Comparison of ENCODE assay signal across 11 mouse cellular contexts in genomic region chr16:8566115-8566711, GRCm38 (mm10). TPM values are rescaled to one million over a fixed set of nuclear protein-coding genes. Genes with fewer than 3 reads are reported as not detected.
DNase-seq lines count a peak whose midpoint lies in the region; ATAC-seq lines count a peak whose summit lies in the region.
"Had no signal": no experiment of that assay in that cellular context is flagged by ENCODE, and none has a peak within 500 bp of the region (broad histone marks: within the 10 kb centered on the region; RNA-seq: fewer than 3 reads in every experiment).

No protein-coding gene starts in this region.

- H3K36me3 ChIP-seq in hindbrain, embryonic 13.5 days: no peaks in the 10 kb centered on the region; the same call in 1 of the 2 replicates
- no peaks in the 10 kb centered on the region for H3K36me3 ChIP-seq in midbrain, embryonic 15.5 days (replicated peaks)
- H3K36me3 ChIP-seq: limb, embryonic 15.5 days had no signal

- H3K4me1 ChIP-seq in hindbrain, embryonic 13.5 days (replicated peaks): peaks cover 32% of the 10 kb centered on the region
- H3K4me1 ChIP-seq in midbrain, embryonic 15.5 days: peaks cover 20% of the 10 kb centered on the region

- H3K9me3 ChIP-seq in hindbrain, embryonic 13.5 days: no peaks in the 10 kb centered on the region
- H3K9me3 ChIP-seq in midbrain, embryonic 15.5 days: no peaks in the 10 kb centered on the region
- H3K9me3 ChIP-seq: limb, embryonic 15.5 days had no signal

- 2% methylated on average over 3 of the region's 3 CpGs for WGBS in hindbrain, embryonic 13.5 days
- 4% methylated on average over 3 of the region's 3 CpGs for WGBS in midbrain, embryonic 15.5 days

- no peak overlapping the region for H3K9ac ChIP-seq in hindbrain, embryonic 13.5 days
- H3K9ac ChIP-seq in midbrain, embryonic 15.5 days: no peak overlapping the region
- H3K9ac ChIP-seq: limb, embryonic 15.5 days had no signal

- no peaks in the 10 kb centered on the region for H3K27me3 ChIP-seq in hindbrain, embryonic 13.5 days
- H3K27me3 ChIP-seq in midbrain, embryonic 15.5 days (replicated peaks): no peaks in the 10 kb centered on the region
- H3K27me3 ChIP-seq: limb, embryonic 15.5 days had no signal

- peak; percentile 37 for DNase-seq in adrenal gland, adult 8-10 months
- DNase-seq in adrenal gland, postnatal 4 days (ENCODE audit: low spot score in 2 of 2): no peak
- peak; percentile 33 to 53 for DNase-seq in adrenal gland, postnatal 36 days
- DNase-seq in gastrocnemius, adult 18-20 months (ENCODE audit: low spot score): no peak
- DNase-seq in T-cell, adult 2 months (ENCODE audit: low spot score): no peak
- no peak for DNase-seq in heart, adult 8-10 months (ENCODE audit: low spot score)
- DNase-seq: gastrocnemius, postnatal 10 days; thymus, adult 18-20 months had no signal

- H3K27ac ChIP-seq in hindbrain, embryonic 13.5 days: peak overlapping the region; percentile 72
- peak overlapping the region; percentile 68 for H3K27ac ChIP-seq in midbrain, embryonic 15.5 days
- H3K27ac ChIP-seq: limb, embryonic 15.5 days had no signal

- H3K4me2 ChIP-seq in hindbrain, embryonic 13.5 days: no peak overlapping the region
- no peak overlapping the region for H3K4me2 ChIP-seq in midbrain, embryonic 15.5 days
- H3K4me2 ChIP-seq: limb, embryonic 15.5 days had no signal

- no peak overlapping the region for H3K4me3 ChIP-seq in hindbrain, embryonic 13.5 days
- H3K4me3 ChIP-seq in midbrain, embryonic 15.5 days: no peak overlapping the region
- H3K4me3 ChIP-seq: limb, embryonic 15.5 days had no signal

- peak; percentile 76 for ATAC-seq in hindbrain, embryonic 13.5 days (ENCODE audit: low FRiP score)
- peak; percentile 73 for ATAC-seq in midbrain, embryonic 15.5 days (replicated peaks)

RNA-seq across cellular contexts. Expression of gene Abat, which starts 53.0 kb away (rescaled TPM):
- total RNA-seq in adrenal gland, adult 8-10 months (2022): 100 to 1,000 TPM in 3 of 4 experiments, 10 to 100 TPM in 1; 88.1 to 157 (median 111) TPM
- 10 to 100 TPM; 41.8 TPM for total RNA-seq in adrenal gland, postnatal 4 days (2021)
- total RNA-seq in adrenal gland, postnatal 36 days (2021): 10 to 100 TPM; 77.3 to 82.1 TPM
- 81.1 and 88.3 TPM in 2 replicates for polyA plus RNA-seq in hindbrain, embryonic 13.5 days (2015; fragmentation: Nextera tagmentation; extraction: Ambion mirVana)
- 68.6 and 69.4 TPM in 2 replicates for polyA plus RNA-seq in midbrain, embryonic 15.5 days (2015; fragmentation: Nextera tagmentation; extraction: Ambion mirVana)
- 1 to 10 TPM; 1.7 to 2.3 TPM for total RNA-seq in gastrocnemius, adult 18-20 months (2021)
- total RNA-seq in heart, adult 8-10 months (2022): 10 to 100 TPM in 3 of 4 experiments, 1 to 10 TPM in 1; 9.1 to 18.3 (median 14.6) TPM

Comparison
In these comparisons a context has a peak if more than half of its experiments do, and no peak if none do; other contexts are left out.
1. DNase-seq: peak in adrenal gland, adult 8-10 months (single experiment) and adrenal gland, postnatal 36 days (2 of 2); none in adrenal gland, postnatal 4 days (0 of 2), gastrocnemius, adult 18-20 months (single experiment), T-cell, adult 2 months (single experiment) and heart, adult 8-10 months (single experiment).